Mouse (Mus musculus): ENCODE data around the gene Prpsap1.

Prpsap1 gene

DNA sequence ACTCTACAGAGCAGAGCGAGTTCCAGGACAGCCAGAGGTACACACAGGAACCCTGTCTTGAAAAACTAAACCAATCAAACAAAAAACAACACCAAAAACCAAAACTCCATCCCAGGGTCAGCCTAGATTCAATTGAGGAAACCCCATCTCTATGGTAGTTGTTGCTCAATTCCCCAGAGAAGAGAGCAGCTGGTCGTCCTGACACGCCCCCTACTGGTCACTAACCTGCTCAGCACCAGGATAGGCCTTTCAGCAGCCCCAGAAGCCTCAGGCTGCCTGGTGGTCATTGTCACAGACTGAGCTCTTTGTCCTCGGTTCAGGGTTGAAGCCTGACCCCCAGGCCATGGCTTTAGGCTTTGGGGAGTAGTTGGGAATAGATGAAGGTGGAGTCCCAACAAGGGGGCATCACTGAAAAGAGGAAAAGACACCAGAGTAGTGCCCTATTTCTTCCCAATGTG, at the start of gene Prpsap1:
Gene Prpsap1, minus strand, starts transcription at position 408 of the 458 bp plus-strand sequence.
- no peak for DNase-seq (ENCODE audit: low spot score)

DNA sequence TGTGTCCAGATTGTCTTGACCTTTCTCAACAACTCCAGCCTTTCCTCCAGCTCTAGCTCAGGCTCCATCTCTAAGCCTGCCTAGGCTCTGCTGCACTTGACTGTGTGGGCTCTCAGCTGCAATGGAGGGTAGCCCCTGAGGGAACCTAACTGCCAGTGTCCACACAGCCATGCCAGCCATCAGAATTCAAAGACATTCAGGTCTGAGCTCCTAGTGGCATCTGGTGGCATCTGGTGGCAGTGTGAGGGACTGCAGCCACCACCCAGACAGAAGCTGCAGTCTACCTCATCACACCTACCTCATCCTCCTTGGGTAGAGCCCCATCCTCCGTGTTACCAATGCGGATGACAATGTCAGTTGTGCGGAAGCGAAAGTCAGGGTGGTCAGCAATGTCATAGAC, 49.1 kb upstream of the Prpsap1 start:
- DNase-seq (ENCODE audit: low spot score) = no peak

DNA sequence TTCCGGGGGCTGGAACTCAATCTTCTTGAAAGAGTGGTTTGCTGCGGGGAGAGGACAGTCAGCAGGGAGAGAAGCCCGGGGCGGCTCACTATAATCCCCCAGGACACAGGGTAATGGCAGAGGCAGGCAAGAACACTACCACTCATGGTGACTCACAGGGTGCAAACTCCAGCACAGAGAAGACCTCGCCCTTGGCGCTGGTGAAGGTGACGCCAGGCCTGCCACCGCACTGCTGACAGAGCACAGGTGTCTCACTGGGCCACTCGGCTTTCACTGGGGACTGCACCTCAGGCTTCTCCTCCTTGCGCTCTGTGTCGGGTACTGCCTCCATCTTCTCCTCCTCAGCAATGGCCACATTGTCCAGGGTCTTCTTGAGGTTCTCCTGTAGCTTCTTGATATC, 47.2 kb upstream of the Prpsap1 start:
- no peak for DNase-seq (ENCODE audit: low spot score)

DNA sequence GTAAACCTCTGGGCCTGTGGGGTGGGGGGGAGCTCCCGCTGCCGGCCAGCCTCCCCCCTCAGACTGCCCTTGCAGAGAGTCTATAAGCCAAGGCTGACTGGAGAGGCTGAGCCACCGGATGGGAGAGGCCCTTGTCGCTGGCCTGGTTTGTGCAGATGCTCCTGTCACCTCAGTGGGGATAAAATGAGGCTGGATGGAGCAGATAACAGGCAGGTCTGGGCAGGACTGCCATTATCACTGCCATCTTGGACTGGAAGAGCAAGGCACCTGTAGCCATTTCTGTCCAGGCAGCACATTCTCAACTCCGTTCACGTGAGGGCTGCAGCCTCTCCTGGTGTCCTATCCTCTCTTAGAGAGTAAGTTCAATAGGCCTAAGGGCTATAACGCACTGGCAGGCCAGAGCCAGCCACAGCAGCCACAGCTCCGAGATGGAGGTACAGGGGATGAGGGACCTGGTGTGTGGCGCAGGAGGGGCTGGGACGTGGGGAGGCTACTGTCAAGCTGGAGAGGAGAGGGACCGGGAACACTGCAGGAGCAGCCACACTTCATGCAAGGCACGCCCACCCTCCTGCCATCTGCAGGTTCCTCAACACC, 44.2 kb upstream of the Prpsap1 start:
- DNase-seq (ENCODE audit: low spot score) = no peak

DNA sequence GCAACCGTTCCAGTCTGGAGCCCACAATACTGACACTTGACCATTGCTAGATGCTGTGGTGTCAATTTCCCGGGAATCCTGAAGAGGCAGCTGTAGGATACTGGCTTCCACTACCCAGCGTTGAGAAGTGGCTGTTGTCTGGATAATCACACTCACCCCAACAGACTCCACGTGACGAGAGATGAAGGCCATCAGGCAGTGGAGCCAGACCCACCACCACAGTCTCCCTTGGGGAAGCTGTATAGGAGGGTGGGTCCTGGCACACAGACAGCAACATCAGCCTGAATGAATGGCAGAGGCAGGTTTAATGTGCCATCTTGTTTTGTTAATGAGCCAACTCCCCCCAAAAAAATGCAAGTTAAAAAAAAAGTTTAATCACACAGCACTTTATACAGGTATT, 43.4 kb upstream of the Prpsap1 start:
- DNase-seq (ENCODE audit: low spot score) = no peak

DNA sequence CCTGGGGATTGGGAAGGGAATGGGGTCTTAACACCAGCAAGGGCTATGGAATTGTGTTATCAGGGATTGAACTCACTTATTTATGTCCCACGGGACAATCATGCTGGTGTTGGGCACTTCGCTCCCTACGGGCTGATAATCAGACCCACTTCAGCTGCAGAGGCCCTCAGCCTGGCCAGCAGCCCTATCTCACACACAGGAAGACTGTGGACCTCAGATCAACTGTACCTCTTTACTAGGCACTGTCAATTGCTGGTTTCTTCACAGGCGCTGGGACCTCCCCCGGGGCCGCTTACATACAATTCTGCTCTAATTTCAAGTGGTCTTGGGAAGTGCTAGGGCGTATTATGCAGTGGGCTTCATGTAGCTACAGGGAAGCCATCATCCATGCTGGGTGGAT, 42.7 kb upstream of the Prpsap1 start:
- DNase-seq (ENCODE audit: low spot score) = no peak

DNA sequence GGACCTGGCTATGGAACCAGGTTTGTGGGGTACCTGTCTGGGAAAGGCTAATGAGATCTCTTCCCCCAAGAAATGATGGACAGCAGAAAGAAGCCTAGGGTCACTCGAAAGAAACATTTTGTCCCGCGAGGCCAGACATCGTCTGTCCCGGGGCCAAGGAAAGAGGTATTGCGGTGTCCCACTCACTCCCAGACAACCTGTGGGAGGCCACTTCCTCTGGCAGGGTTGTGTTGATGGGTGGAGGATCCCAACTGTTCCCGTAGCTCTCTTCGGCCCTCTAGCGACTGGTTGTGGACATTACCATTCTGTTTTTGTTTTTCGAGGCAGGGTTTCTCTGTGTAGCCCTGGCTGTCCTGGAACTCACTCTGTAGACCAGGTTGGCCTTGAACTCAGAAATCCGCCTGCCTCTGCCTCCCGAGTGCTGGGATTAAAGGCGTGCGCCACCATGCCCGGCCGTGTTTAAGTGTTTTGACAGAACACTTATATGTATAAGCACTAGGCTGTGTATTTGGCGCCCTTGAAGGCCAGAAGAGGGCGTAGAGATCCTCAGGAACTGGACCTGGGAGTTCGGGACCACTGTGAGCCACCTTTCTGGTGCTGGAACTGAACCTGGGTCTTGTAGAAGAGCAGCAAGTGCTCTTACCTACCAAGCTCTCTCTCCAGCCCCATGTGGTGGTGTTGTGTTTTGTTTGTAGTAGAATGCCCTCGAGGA, 40.3 kb upstream of the Prpsap1 start:
- DNase-seq (ENCODE audit: low spot score) = no peak

DNA sequence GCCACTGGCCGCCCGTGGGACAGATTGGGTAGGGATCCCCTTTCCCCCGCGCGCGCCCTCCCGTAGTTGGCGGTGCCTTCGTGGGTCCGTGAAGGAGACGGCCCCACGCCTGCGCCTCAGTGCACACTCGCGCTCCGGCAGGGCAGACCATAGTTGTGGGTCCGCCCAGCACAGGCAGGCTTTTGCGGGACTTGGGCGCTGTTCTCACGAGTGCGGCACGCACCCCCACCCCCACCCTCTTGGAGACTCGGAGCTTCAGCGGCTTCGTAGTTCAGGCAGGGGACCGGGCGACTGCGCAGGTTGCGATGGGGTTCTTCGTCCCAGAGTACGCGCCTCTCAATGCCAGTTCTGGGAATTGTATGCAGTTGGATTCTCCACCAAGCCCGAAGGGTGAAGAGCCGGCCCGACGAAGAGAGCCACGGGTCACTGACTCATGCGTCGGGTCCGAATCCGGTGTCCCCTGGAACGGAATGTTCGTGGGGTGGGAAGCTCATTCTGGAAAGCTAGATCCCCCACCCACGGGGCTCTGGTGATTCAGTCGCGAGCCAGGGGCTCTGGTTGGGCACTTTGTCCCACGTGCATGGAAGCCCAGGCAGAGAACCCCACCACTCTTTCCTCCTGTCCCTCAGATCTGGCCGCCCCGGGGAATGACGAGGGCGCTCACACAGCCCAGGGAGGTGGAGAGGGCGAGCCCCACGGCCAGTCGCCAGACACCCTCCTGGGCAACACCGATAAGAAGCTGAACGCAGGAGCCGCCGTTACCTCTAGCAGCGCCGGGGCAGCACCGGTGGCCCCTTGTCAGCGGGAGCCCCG, 39.5 kb upstream of the Prpsap1 start:
- no peak for DNase-seq (ENCODE audit: low spot score)

DNA sequence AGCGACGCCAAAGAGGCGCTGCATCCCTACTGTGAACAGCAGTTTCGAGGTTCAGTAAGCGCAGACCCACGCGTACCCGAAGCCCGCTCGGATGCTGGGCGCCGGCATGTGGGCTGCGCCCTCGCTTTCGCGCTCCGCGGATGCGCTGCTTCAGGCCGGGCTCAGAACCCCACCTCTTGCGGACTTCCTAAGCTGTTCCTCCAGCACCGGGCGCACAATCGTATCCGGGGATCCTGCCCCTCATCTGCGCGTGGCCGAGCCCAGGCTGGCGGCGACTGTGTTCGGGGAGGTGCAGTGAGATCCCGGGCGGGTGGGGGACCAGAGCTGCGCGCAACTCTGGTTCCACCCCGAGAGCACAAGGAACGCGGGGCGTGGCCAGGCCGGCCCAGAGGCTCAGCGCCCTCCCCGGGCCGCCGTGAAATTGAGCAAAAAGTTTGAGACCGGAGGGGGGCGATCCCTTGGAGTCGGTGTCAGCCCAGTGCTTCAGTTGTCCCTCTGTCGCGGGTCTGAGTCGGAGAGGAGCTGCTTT, 38.9 kb upstream of the Prpsap1 start:
- no peak for DNase-seq (ENCODE audit: low spot score)

DNA sequence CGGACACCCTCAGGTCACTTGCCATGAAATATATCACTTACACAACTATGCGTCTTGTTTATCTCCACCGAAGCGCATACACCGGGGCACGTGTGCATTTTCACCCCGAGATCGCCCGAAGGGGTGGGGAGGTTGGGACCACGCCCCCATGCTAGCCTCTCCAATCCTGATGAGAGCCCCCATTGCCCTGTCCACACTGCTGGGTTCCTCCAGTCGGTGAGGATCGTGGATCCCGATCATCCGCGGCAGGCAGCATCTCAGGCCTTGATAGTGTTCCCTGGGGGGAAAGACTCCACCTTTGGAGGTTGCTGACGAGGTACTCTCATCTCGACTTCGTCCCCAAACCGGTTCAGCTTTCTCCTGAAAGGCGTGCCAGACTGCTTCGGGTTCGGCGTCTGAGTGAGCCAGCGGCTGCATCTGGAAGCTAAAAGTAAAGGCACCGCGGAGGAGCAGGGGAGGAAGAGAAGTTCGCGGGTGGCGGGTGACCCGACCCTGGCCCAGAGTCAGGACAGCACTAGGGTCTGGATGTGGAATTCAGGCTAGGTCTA, 38.3 kb upstream of the Prpsap1 start:
- no peak for DNase-seq (ENCODE audit: low spot score)

DNA sequence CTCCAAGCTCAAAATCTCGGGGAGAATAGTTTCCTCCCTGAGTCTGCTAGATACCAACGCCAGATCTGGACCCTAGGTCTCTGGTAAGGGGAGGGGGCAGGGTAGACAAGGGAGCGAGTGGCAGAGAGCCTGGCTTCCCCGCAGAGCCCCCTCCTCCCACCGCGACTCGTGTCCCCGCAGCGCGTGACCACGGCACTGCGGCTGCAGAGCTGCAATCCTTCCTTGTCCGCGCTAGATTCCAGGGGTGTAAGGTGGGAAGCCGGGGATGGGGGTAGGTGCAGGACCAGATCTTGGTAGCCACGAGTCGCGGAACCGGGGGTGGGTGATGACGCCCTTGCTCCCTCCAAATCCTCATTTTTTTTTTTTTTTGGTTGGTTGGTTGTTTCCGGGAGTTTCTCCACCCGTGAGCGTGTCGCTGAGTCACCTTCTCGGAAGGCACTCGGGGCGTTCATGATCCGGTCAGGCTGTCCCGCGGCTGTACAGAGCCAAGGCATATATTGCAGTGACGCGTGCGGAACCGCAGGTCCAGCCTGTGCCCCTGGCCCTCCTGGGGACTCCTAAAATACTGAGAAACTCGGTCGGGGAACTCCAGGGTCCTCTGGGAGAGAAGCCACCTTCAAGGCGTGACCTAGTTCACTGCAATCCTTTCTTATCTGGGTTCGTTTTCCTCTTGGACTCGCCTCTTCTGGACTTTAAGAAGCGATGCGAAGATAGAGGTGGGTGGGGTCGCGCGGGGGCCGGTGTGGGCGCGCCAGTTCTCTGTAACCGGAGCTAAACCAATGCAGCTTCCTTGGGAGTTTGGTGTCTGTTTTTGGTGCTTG, 37.6 kb upstream of the Prpsap1 start:
- no peak for DNase-seq (ENCODE audit: low spot score)

DNA sequence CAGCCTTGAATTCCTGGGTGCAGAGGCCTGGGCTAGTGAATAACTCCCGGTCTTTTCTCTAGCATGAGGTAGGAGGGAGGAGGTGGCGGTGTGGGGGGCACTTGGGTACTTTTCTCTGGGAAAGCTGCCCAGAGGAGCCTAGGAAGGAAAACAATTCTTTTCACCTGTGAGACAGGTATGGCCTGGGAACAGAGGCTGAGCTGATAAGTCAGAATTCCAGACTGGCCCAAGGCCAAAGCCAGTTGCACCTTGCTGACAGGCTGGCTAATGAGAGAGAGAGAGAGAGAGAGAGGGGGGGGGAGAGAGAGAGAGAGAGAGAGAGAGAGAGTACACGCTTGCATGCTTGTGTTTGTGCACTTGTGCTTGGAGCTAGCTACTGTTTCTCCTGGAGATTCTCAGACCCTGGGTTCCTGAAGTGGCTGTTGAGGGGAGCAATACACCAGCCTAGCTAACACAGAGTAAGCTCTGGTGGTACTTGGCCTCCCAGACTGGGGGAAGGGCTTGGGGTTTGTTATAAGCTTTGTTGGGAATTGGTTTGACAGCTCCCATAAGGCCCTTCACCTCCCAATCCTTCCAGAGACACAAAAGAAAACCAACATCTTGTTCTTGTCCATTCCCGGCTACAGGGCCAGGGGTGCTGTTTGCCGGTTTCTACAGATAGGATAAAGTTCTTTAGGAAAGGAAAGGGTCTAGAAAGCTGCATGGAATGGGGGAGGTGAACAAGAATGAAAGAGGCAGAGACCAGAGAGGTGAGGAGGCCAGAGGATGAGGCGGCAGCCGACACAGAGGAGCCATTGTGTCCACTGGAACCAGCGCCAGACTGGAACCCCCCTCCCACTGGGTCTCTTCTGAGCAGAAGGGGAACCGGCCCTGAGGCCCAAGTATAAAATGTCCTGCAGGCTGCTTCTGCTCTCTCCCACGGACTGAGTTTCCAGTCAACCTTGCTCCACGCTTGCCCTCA, 36.5 kb upstream of the Prpsap1 start, which contains the start of gene Sphk1:
Gene Sphk1, plus strand, starts transcription at position 739 of the 961 bp plus-strand sequence.
- DNase-seq (ENCODE audit: low spot score) = no peak

DNA sequence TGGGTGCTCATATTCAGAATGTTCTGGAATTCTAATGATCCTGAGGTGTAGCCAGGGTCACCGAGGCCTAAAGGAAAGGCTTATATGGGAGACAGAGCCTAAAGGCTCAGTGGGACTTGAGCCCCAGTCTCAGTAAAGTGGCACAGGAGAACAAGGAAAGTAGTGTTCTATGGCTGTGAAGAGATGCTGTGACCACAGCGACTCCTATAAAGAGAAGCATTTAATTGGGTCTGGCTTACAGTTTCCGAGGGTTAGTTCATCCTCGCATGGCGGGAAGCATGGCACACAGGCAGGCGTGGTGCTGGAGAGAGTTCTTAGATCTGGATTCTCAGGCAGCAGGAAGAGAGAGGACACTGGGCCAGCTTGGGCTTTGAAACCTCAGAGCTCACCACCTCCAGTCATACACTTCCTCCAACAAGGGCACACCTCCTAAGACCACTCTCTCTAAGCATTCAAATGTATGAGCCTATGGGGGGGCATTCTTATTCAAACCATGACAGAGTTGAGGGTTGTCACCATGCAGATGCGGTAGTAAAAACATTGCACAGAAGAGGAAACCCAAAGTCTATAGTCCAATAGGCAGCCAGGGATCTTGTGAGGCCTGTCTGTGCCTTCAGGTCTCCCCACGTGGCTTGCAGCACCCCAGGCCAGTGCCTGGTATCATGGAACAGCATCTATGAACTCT, 34.8 kb upstream of the Prpsap1 start:
- no peak for DNase-seq (ENCODE audit: low spot score)

DNA sequence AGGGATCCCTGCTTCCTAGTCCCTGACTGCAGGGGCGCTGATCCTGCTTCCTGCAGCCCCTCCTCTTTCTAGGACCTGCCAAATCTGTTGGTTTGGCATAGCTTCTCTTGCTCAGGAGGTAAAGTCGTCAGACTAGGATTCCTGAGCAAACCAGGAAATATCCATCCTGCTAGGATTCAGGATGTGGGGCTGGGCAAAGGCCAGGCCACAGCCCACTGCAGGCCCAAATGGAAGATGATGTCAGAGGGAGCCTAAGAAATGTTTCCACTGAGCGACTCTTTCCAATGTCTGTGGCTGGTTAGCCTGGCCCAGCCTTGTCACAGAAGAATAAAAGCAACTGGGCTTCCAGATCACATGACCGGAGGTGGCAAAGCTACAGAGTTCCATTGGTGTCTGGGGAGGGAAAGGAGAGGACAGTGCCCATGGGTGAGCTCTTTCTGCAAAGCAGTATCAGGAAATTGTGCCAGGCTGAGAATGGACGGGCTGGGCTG, 29.7 kb upstream of the Prpsap1 start:
- no peak for DNase-seq (ENCODE audit: low spot score)

DNA sequence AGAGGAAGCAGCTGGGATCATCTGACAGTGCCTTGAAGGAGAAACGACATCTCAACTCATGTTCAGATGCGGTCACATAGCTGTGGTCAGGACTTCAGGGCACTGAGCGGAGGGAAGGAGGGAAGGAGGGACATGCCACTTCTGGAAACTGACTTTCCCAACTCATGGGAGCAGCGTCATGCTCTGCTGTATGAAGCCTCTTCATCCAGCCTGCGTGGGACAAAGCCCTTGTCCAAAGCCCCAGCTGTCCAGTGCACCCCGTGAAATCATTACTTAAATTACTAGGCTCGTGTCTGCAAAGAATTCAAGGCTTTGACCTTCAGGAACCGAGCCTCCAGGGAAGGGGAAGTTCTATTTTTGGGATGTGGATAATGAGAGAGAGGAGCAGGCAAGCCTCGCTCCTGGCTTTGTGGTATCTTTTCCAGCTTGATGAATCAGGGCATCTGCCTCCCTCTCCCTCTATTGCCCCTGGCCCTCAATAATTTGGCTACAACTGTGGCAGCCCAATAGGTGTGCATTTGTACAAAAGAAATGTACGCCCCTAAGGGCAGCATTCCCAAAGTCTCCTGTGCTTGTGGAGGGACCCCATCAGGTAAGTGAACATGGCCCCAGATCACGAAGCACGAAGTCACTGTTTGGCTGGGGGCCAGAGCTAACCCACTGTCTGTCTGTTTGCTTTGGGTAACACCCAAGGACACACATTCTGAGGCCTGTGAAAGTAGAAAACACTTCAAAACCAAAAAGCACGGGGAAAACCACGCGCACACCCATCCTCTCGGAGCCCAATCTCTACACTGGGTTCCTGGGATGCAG, 29.1 kb upstream of the Prpsap1 start:
- DNase-seq (ENCODE audit: low spot score) = no peak

DNA sequence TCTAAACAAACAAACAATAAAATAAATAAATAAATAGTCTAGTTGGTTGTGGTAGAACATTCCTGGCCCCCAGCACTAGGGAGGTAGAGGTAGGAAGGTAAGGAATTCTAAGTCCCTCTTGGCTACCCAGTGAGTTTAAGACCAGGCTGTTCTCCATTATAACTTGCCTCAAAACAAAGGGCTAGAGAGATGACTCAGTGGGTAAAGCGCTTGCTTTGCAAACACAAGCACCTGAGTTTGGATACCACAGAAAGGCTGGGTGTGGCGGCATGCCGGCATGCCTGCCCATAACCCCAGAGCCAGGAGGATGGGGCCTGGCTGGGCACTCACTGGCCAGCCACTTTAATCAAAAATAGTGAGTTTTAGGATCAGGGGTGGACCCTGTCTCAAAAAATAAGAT, 28.0 kb upstream of the Prpsap1 start:
- no peak for DNase-seq (ENCODE audit: low spot score)

DNA sequence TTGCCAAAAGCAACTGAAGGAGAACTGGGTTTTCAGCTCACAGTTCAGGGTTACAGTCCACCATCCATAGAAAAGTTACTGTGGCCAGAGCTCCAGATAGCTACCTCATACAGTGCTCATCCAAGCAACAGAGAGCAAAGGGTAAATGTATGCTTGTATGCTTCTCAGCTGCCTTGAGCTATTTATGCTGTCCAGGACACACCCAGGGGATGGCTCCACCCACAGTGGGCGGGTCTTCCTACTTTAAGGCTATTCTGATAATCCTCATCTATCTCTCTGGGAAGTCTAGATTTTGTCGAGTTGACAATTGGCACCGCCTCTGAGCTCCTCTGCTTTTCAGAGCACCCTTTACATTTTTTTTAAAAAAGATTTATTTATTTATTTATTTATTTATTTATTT, 27.1 kb upstream of the Prpsap1 start:
- no peak for DNase-seq (ENCODE audit: low spot score)

DNA sequence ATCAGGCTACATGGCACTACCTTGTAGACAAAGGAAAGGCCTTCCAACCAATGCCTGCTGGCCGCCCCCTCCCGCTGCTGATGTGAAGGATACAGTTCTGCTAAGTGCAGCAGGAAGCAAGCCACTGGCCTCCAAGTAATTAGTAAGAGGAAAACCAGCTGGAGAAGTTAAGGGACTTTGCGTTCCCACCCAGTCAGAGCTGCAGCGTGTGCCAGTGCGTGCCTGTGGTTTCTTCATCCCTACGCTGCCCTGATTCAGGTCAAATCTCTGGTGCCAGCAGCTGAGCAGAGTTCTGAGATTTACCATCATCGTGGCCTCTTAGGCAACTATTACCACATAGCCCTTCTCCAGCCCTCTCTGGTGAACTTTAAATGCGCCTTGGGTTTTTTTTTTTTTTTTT, 24.5 kb upstream of the Prpsap1 start:
- DNase-seq (ENCODE audit: low spot score) = no peak

Data from layer of hippocampus, adult 9-10 months (tissue).